9 mouse cellular contexts compared by ENCODE assay signal in the genomic region with DNA sequence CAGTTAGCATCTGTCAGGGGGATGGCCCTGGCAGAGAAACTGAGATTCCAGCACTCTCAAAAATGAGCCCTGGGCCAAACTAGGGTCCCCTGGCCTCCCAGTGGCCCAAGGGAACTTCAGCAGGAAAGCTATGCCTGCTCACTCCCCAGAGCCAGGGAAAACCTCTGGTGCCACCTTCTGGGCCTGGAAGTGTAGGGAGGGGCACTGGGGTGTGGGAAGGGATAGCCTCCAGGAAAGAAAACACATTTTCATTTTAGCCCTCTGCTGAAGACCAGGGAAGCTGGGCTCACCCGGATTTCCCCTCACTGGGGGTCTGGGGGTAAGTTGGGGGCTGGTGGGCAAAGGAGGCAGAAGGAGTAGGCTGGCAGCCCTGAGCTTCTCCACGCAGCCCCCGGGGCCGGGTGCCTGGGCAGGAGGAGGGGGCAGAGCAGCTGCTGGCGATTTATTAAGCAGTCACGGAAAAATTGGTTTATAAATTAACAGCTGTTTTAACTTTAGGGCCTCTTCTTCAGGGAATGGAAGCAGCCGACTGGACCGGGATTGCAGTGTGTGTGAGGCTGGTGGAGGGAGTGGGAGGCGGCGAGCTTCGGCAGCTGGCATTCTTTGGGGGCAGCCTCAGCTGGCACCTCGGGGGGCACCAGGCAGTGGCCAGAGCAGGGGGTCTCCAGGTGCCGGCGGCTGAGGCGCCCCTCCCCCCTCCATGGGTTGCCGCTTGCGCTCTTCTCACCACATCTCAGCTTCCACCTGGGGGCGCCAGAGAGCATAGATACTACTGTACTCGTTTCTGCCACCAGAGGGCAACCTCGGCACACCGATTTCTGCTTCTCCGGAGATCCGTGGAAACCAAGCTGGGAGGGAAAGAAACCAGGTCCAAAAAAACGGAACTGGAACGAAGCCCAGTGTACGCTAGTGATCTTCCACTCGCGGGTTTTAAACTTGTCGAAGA. TPM values are rescaled to one million over a fixed set of nuclear protein-coding genes. Genes with fewer than 3 reads are reported as not detected.
A peak's percentile ranks its signal among the peaks of the same experiment; 100 is the strongest.
DNase-seq lines count a peak whose midpoint lies in the region; ATAC-seq and TF ChIP-seq lines count a peak whose summit lies in the region.
"Had no signal": no experiment of that assay in that cellular context is flagged by ENCODE, and none has a peak within 500 bp of the region (broad histone marks: within the 10 kb centered on the region; RNA-seq: fewer than 3 reads in every experiment).

No protein-coding gene starts in this region.

- peak overlapping the region; percentile 31 for H3K4me2 ChIP-seq in forebrain, embryonic 11.5 days (ENCODE audit: low read depth, low read length, severe bottlenecking)
- peak overlapping the region; percentile 88 for H3K4me2 ChIP-seq in heart, embryonic 16.5 days (ENCODE audit: low read depth, low read length)
- H3K4me2 ChIP-seq in liver, embryonic 14.5 days (ENCODE audit: low read depth): no peak overlapping the region
- H3K4me2 ChIP-seq in neural tube, embryonic 11.5 days (ENCODE audit: low read depth): peak overlapping the region; percentile 35
- peak overlapping the region; percentile 60 for H3K4me2 ChIP-seq in stomach, embryonic 16.5 days (ENCODE audit: low read depth, low read length)

- no peaks in the 10 kb centered on the region for H3K9me3 ChIP-seq in forebrain, embryonic 11.5 days (ENCODE audit: control insufficient read depth, low read length)
- H3K9me3 ChIP-seq in heart, embryonic 16.5 days (replicated peaks; ENCODE audit: control insufficient read depth, low read length): no peaks in the 10 kb centered on the region
- H3K9me3 ChIP-seq in liver, embryonic 14.5 days (ENCODE audit: control insufficient read depth, low read length): no peaks in the 10 kb centered on the region
- no peaks in the 10 kb centered on the region for H3K9me3 ChIP-seq in neural tube, embryonic 11.5 days (ENCODE audit: control insufficient read depth, low read length)
- H3K9me3 ChIP-seq in stomach, embryonic 16.5 days (replicated peaks; ENCODE audit: control insufficient read depth, low read length): no peaks in the 10 kb centered on the region

- peak overlapping the region; percentile 12; the same call in 1 of the 2 replicates for H3K9ac ChIP-seq in forebrain, embryonic 11.5 days (ENCODE audit: low read length)
- H3K9ac ChIP-seq in heart, embryonic 16.5 days (ENCODE audit: low read length): peak overlapping the region; percentile 71
- H3K9ac ChIP-seq in liver, embryonic 14.5 days (replicated peaks): no peak overlapping the region
- H3K9ac ChIP-seq in neural tube, embryonic 11.5 days (ENCODE audit: low read length): no peak overlapping the region
- peak overlapping the region; percentile 59 for H3K9ac ChIP-seq in stomach, embryonic 16.5 days (ENCODE audit: low read length)

- no peak for TF ChIP-seq EP300 in liver, embryonic 14.5 days (IDR thresholded peaks at IDR 0.05; ENCODE audit: low read depth)

- 2% methylated on average over 29 of the region's 29 CpGs for WGBS in forebrain, embryonic 11.5 days
- WGBS in heart, embryonic 16.5 days: 2% methylated on average over 28 of the region's 29 CpGs
- 3% methylated on average over 28 of the region's 29 CpGs for WGBS in liver, embryonic 14.5 days (ENCODE audit: insufficient replicate concordance)
- 2% methylated on average over 28 of the region's 29 CpGs for WGBS in neural tube, embryonic 11.5 days
- 2% methylated on average over 28 of the region's 29 CpGs for WGBS in stomach, embryonic 16.5 days

- no peak overlapping the region for H3K27ac ChIP-seq in forebrain, embryonic 11.5 days (ENCODE audit: low read depth, low read length)
- peak overlapping the region; percentile 18; the same call in 1 of the 2 replicates for H3K27ac ChIP-seq in heart, embryonic 16.5 days (ENCODE audit: low read length)
- no peak overlapping the region for H3K27ac ChIP-seq in liver, embryonic 14.5 days
- H3K27ac ChIP-seq in neural tube, embryonic 11.5 days (ENCODE audit: low read depth, low read length): no peak overlapping the region
- H3K27ac ChIP-seq in stomach, embryonic 16.5 days (ENCODE audit: low read length): no peak overlapping the region

- H3K4me1 ChIP-seq in forebrain, embryonic 11.5 days (replicated peaks; ENCODE audit: control insufficient read depth, insufficient read depth, low read length): peaks cover 22% of the 10 kb centered on the region
- H3K4me1 ChIP-seq in heart, embryonic 16.5 days (ENCODE audit: control insufficient read depth, insufficient read depth, low read length): peaks cover 20% of the 10 kb centered on the region
- H3K4me1 ChIP-seq in liver, embryonic 14.5 days (replicated peaks; ENCODE audit: control insufficient read depth in 2 of 2, insufficient read depth in 2 of 2, low read length in 1 of 2): no peaks in the 10 kb centered on the region
- H3K4me1 ChIP-seq in neural tube, embryonic 11.5 days (ENCODE audit: control insufficient read depth, insufficient read depth, low read length): peaks cover 13% of the 10 kb centered on the region
- H3K4me1 ChIP-seq in stomach, embryonic 16.5 days (ENCODE audit: control insufficient read depth, insufficient read depth, low read length): peaks cover 20% of the 10 kb centered on the region

- peak; percentile 99 for TF ChIP-seq CTCF in liver, embryonic 14.5 days (IDR thresholded peaks at IDR 0.05; ENCODE audit: low read depth)

- H3K36me3 ChIP-seq in forebrain, embryonic 11.5 days (ENCODE audit: control insufficient read depth, insufficient read depth, low read length): no peaks in the 10 kb centered on the region
- no peaks in the 10 kb centered on the region for H3K36me3 ChIP-seq in heart, embryonic 16.5 days (ENCODE audit: control insufficient read depth, insufficient read depth)
- no peaks in the 10 kb centered on the region for H3K36me3 ChIP-seq in liver, embryonic 14.5 days (replicated peaks; ENCODE audit: control insufficient read depth, insufficient read depth, low read depth)
- H3K36me3 ChIP-seq in neural tube, embryonic 11.5 days (ENCODE audit: control insufficient read depth, insufficient read depth, low read length): no peaks in the 10 kb centered on the region
- H3K36me3 ChIP-seq in stomach, embryonic 16.5 days (ENCODE audit: control insufficient read depth, insufficient read depth, low read length): no peaks in the 10 kb centered on the region

- DNase-seq in c-Kit-positive CD71-negative TER-119-negative erythroid progenitor cells, embryonic 14.5 days (ENCODE audit: low read depth): peak; percentile 82
- DNase-seq in forebrain, embryonic 11.5 days (ENCODE audit: low spot score): peak; percentile 97
- DNase-seq in kidney, postnatal 25 days: peak; percentile 89 to 97
- peak; percentile 51 to 67 (median 61) for DNase-seq in liver, embryonic 14.5 days (ENCODE audit: low read depth in 3 of 3, low spot score in 3 of 3)
- peak; percentile 91 for DNase-seq in neural tube, embryonic 11.5 days (ENCODE audit: low spot score)

- 0 out of 2 replicates have a peak overlapping the region, but pooled peaks have one; percentile 10 for H3K4me3 ChIP-seq in forebrain, embryonic 11.5 days (ENCODE audit: low read depth, low read length)
- H3K4me3 ChIP-seq in heart, embryonic 16.5 days (ENCODE audit: low read length): peak overlapping the region; percentile 58
- H3K4me3 ChIP-seq in liver, embryonic 14.5 days (ENCODE audit: insufficient read depth in 1 of 2, low read depth in 2 of 2, low read length in 2 of 2): no peak overlapping the region
- H3K4me3 ChIP-seq in neural tube, embryonic 11.5 days (ENCODE audit: low read depth, low read length): 0 out of 2 replicates have a peak overlapping the region, but pooled peaks have one; percentile 8
- H3K4me3 ChIP-seq in stomach, embryonic 16.5 days (replicated peaks; ENCODE audit: low read length): peak overlapping the region; percentile 42
- H3K4me3 ChIP-seq: erythroblast, embryonic 14.5 days had no signal

- H3K27me3 ChIP-seq in forebrain, embryonic 11.5 days (ENCODE audit: control insufficient read depth, insufficient read depth, low read length): peaks cover 68% of the 10 kb centered on the region
- H3K27me3 ChIP-seq in heart, embryonic 16.5 days (ENCODE audit: control insufficient read depth, insufficient read depth, low read length): peaks cover 41% of the 10 kb centered on the region
- H3K27me3 ChIP-seq in liver, embryonic 14.5 days (ENCODE audit: control insufficient read depth, insufficient read depth, low read length): peaks cover 72% of the 10 kb centered on the region
- peaks cover 85% of the 10 kb centered on the region for H3K27me3 ChIP-seq in neural tube, embryonic 11.5 days (ENCODE audit: control insufficient read depth, insufficient read depth, low read length)
- peaks cover 53% of the 10 kb centered on the region for H3K27me3 ChIP-seq in stomach, embryonic 16.5 days (ENCODE audit: control insufficient read depth, insufficient read depth, low read length)

- peak; percentile 79 for ATAC-seq in CD4-positive, CD25-positive, alpha-beta regulatory T cell, adult 4 months
- peak; percentile 49; the same call in 1 of the 2 replicates for ATAC-seq in forebrain, embryonic 11.5 days (replicated peaks; ENCODE audit: low FRiP score)
- ATAC-seq in heart, embryonic 16.5 days (replicated peaks; ENCODE audit: extremely low read depth, insufficient read depth, low FRiP score): peak; percentile 61
- ATAC-seq in liver, embryonic 14.5 days (ENCODE audit: insufficient read depth): no peak
- peak; percentile 22; the same call in 1 of the 2 replicates for ATAC-seq in neural tube, embryonic 11.5 days (ENCODE audit: insufficient read depth, low FRiP score, low TSS enrichment)
- peak; percentile 50 for ATAC-seq in stomach, embryonic 16.5 days (ENCODE audit: insufficient read depth, low FRiP score)

RNA-seq across cellular contexts. Expression of gene Ppp1r1b, which starts 5.9 kb away (rescaled TPM):
- polyA plus RNA-seq in CD4-positive, CD25-positive, alpha-beta regulatory T cell, adult 4 months (2017; shearing (Covaris generic)): not detected
- 0.29 and 0.41 TPM in 2 replicates for polyA plus RNA-seq in forebrain, embryonic 11.5 days (2014; fragmentation: Nextera tagmentation; extraction: Ambion mirVana)
- 74.0 and 75.8 TPM in 2 replicates for polyA plus RNA-seq in heart, embryonic 16.5 days (2015; fragmentation: Nextera tagmentation; extraction: Ambion mirVana)
- polyA plus RNA-seq in liver, embryonic 14.5 days (2012; rRNA removed): 0.04 and 0.21 TPM in 2 replicates
- 0.17 and 0.19 TPM in 2 replicates for polyA plus RNA-seq in liver, embryonic 14.5 days (2014; fragmentation: Nextera tagmentation; extraction: Ambion mirVana)
- 0.15 TPM in 1 of 2 replicates, not detected in the other for polyA plus RNA-seq in neural tube, embryonic 11.5 days (2014; fragmentation: Nextera tagmentation; extraction: Ambion mirVana)
- polyA plus RNA-seq in stomach, embryonic 16.5 days (2015; fragmentation: Nextera tagmentation; extraction: Ambion mirVana): 18.7 and 20.3 TPM in 2 replicates

RNA-seq across cellular contexts. Expression of gene Neurod2, which starts 12.8 kb away (rescaled TPM):
- not detected for polyA plus RNA-seq in CD4-positive, CD25-positive, alpha-beta regulatory T cell, adult 4 months (2017; shearing (Covaris generic))
- polyA plus RNA-seq in forebrain, embryonic 11.5 days (2014; fragmentation: Nextera tagmentation; extraction: Ambion mirVana): 3.8 and 5.8 TPM in 2 replicates
- polyA plus RNA-seq in heart, embryonic 16.5 days (2015; fragmentation: Nextera tagmentation; extraction: Ambion mirVana): not detected in 2 replicates
- polyA plus RNA-seq in liver, embryonic 14.5 days (2012; rRNA removed): 0.18 TPM in 1 of 2 replicates, not detected in the other
- polyA plus RNA-seq in liver, embryonic 14.5 days (2014; fragmentation: Nextera tagmentation; extraction: Ambion mirVana): not detected in 2 replicates
- polyA plus RNA-seq in neural tube, embryonic 11.5 days (2014; fragmentation: Nextera tagmentation; extraction: Ambion mirVana): 1.2 TPM in 2 replicates
- polyA plus RNA-seq in stomach, embryonic 16.5 days (2015; fragmentation: Nextera tagmentation; extraction: Ambion mirVana): 0.06 TPM in 1 of 2 replicates, not detected in the other
- polyA plus RNA-seq: erythroblast, embryonic 14.5 days had no signal

RNA-seq across cellular contexts. Expression of gene Stard3, which starts 15.9 kb away (rescaled TPM):
- polyA plus RNA-seq in CD4-positive, CD25-positive, alpha-beta regulatory T cell, adult 4 months (2017; shearing (Covaris generic)): 10 to 100 TPM; 41.2 to 63.9 TPM
- 38.1 and 39.9 TPM in 2 replicates for polyA plus RNA-seq in forebrain, embryonic 11.5 days (2014; fragmentation: Nextera tagmentation; extraction: Ambion mirVana)
- polyA plus RNA-seq in heart, embryonic 16.5 days (2015; fragmentation: Nextera tagmentation; extraction: Ambion mirVana): 43.0 and 43.2 TPM in 2 replicates
- 15.7 and 16.8 TPM in 2 replicates for polyA plus RNA-seq in liver, embryonic 14.5 days (2012; rRNA removed)
- polyA plus RNA-seq in liver, embryonic 14.5 days (2014; fragmentation: Nextera tagmentation; extraction: Ambion mirVana): 11.6 and 11.9 TPM in 2 replicates
- polyA plus RNA-seq in neural tube, embryonic 11.5 days (2014; fragmentation: Nextera tagmentation; extraction: Ambion mirVana): 39.7 and 45.6 TPM in 2 replicates
- polyA plus RNA-seq in stomach, embryonic 16.5 days (2015; fragmentation: Nextera tagmentation; extraction: Ambion mirVana): 43.9 and 51.8 TPM in 2 replicates

RNA-seq across cellular contexts. Expression of gene Tcap, which starts 41.3 kb away (rescaled TPM):
- not detected for polyA plus RNA-seq in CD4-positive, CD25-positive, alpha-beta regulatory T cell, adult 4 months (2017; shearing (Covaris generic))
- not detected in 2 replicates for polyA plus RNA-seq in forebrain, embryonic 11.5 days (2014; fragmentation: Nextera tagmentation; extraction: Ambion mirVana)
- polyA plus RNA-seq in heart, embryonic 16.5 days (2015; fragmentation: Nextera tagmentation; extraction: Ambion mirVana): 175 TPM in 2 replicates
- 0.03 TPM in 1 of 2 replicates, not detected in the other for polyA plus RNA-seq in liver, embryonic 14.5 days (2012; rRNA removed)
- not detected in 2 replicates for polyA plus RNA-seq in liver, embryonic 14.5 days (2014; fragmentation: Nextera tagmentation; extraction: Ambion mirVana)
- 3.1 and 3.9 TPM in 2 replicates for polyA plus RNA-seq in neural tube, embryonic 11.5 days (2014; fragmentation: Nextera tagmentation; extraction: Ambion mirVana)
- 0.57 and 9.3 TPM in 2 replicates for polyA plus RNA-seq in stomach, embryonic 16.5 days (2015; fragmentation: Nextera tagmentation; extraction: Ambion mirVana)
- polyA plus RNA-seq: erythroblast, embryonic 14.5 days had no signal

RNA-seq across cellular contexts. Expression of gene Pnmt, which starts 44.0 kb away (rescaled TPM):
- polyA plus RNA-seq in CD4-positive, CD25-positive, alpha-beta regulatory T cell, adult 4 months (2017; shearing (Covaris generic)): not detected
- not detected in 2 replicates for polyA plus RNA-seq in forebrain, embryonic 11.5 days (2014; fragmentation: Nextera tagmentation; extraction: Ambion mirVana)
- 0.37 and 0.39 TPM in 2 replicates for polyA plus RNA-seq in heart, embryonic 16.5 days (2015; fragmentation: Nextera tagmentation; extraction: Ambion mirVana)
- polyA plus RNA-seq in liver, embryonic 14.5 days (2012; rRNA removed): not detected in 2 replicates
- polyA plus RNA-seq in liver, embryonic 14.5 days (2014; fragmentation: Nextera tagmentation; extraction: Ambion mirVana): not detected in 2 replicates
- 0.40 and 0.91 TPM in 2 replicates for polyA plus RNA-seq in neural tube, embryonic 11.5 days (2014; fragmentation: Nextera tagmentation; extraction: Ambion mirVana)
- polyA plus RNA-seq in stomach, embryonic 16.5 days (2015; fragmentation: Nextera tagmentation; extraction: Ambion mirVana): 0.15 TPM in 1 of 2 replicates, not detected in the other
- polyA plus RNA-seq: erythroblast, embryonic 14.5 days had no signal

Comparison
In these comparisons a context has a peak if more than half of its experiments do, and no peak if none do; other contexts are left out.
1. H3K4me3 ChIP-seq: peak in forebrain, embryonic 11.5 days (single experiment), heart, embryonic 16.5 days (single experiment), neural tube, embryonic 11.5 days (single experiment) and stomach, embryonic 16.5 days (single experiment); none in liver, embryonic 14.5 days (0 of 2).
2. H3K9ac ChIP-seq: peak in forebrain, embryonic 11.5 days (single experiment), heart, embryonic 16.5 days (single experiment) and stomach, embryonic 16.5 days (single experiment); none in liver, embryonic 14.5 days (single experiment) and neural tube, embryonic 11.5 days (single experiment).
3. RNA of gene Ppp1r1b, which starts 5.9 kb away (polyA plus RNA-seq): 74.0 to 75.8 TPM in heart, embryonic 16.5 days and 18.7 to 20.3 TPM in stomach, embryonic 16.5 days; 0.29 to 0.41 TPM in forebrain, embryonic 11.5 days, 0.04 to 0.21 TPM in liver, embryonic 14.5 days, 0.15 TPM in neural tube, embryonic 11.5 days and not detected in CD4-positive, CD25-positive, alpha-beta regulatory T cell, adult 4 months; every median in the first group is over 10 times any median in the second.
4. Peak in every context shown above with its lines, with median percentiles within 50 percentile points of each other: DNase-seq.